Mouse (Mus musculus) heart, adult 2 months (tissue): ENCODE measurements around the gene Psmd1. TPM values are rescaled to one million over a fixed set of nuclear protein-coding genes. Genes with fewer than 3 reads are reported as not detected.

Source experiments
- DNase-seq, 2 experiments: peaks; one replicate each; pipeline ENCODE4 v3.0.0; 2021
- H3K27ac ChIP-seq: fragments of 200-600 bp; 2 replicates; pipeline ENCODE4 v1.8.1; 2022
- H3K27me3 ChIP-seq: fragments of 200-500 bp; 2 replicates; pipeline ENCODE4 v1.6.1; 2012; ENCODE audit warnings: mild to moderate bottlenecking, low read length, inconsistent platforms, mixed read lengths; ENCODE audit not compliant: control insufficient read depth, insufficient read depth
- H3K36me3 ChIP-seq: fragments of 200-500 bp; 2 replicates; pipeline ENCODE4 v1.6.1; 2012; ENCODE audit warnings: low read length, inconsistent platforms; ENCODE audit not compliant: control insufficient read depth, insufficient read depth
- H3K4me1 ChIP-seq: fragments of 200-500 bp; 2 replicates; pipeline ENCODE4 v1.6.1; 2011; ENCODE audit warnings: low read length; ENCODE audit not compliant: control insufficient read depth, insufficient read depth
- H3K4me3 ChIP-seq: fragments of 200-600 bp; 2 replicates; pipeline ENCODE4 v1.8.1; 2022
- H3K79me2 ChIP-seq: fragments of 200-500 bp; replicated peaks from 2 replicates; pipeline ENCODE4 v1.6.1; 2012; ENCODE audit warnings: mild to moderate bottlenecking, inconsistent platforms, low read length, moderate library complexity, mixed read lengths; ENCODE audit not compliant: control insufficient read depth, insufficient read depth
- H3K9ac ChIP-seq: fragments of 200-500 bp; 2 replicates; pipeline ENCODE4 v1.6.1; 2012; ENCODE audit warnings: low read depth, mild to moderate bottlenecking, control low read depth, inconsistent platforms, low read length, mixed read lengths
- CTCF ChIP-seq: fragments of 200-600 bp; IDR thresholded peaks from 2 replicates; pipeline ENCODE4 v1.8.1; 2022; ENCODE audit warnings: antibody characterized with exemption, mild to moderate bottlenecking, moderate library complexity
- EP300 ChIP-seq: fragments of 200-500 bp; IDR thresholded peaks from 2 replicates; pipeline ENCODE4 v1.6.1; 2011; ENCODE audit warnings: low read depth, low read length, control low read depth; ENCODE audit not compliant: insufficient read depth
- POLR2A ChIP-seq: fragments of 200-500 bp; IDR thresholded peaks from 2 replicates; pipeline ENCODE4 v1.6.1; 2011; ENCODE audit warnings: mild to moderate bottlenecking, low read depth, low read length, control low read depth; ENCODE audit not compliant: insufficient read depth
- WGBS: fragments of 180-500 bp; shearing (Covaris S2); methylation state at CpG from one replicate; pipeline ENCODE4 v1.1.7; 2018; 5-methylcytosine and 5-hydroxymethylcytosine counted together
- intact Hi-C: fragments of 180-260 bp; cut with DNase I; formaldehyde crosslinking; loops from one replicate; pipeline ENCODE4 v1.15.1; 2025
- polyA plus RNA-seq: library from polyadenylated mRNA; depleted of rRNA; stranded (reverse); fragments of >200 nt; gene quantifications from 2 replicates; pipeline ENCODE4 v1.2.3, GENCODE M21; 2012
- total RNA-seq, 2 experiments: library from RNA; stranded (reverse); gene quantifications; 2 replicates each; pipeline ENCODE4 v1.2.3; 2021

The Psmd1 gene
- total and polyA plus RNA-seq, 3 experiments: 65.0 to 104 (median 91.6) TPM

- H3K79me2 ChIP-seq: no peaks in the 10 kb centered on the region
- peak; percentile 30 to 42 for DNase-seq
- H3K27me3 ChIP-seq: peaks cover 11% of the 10 kb centered on the region
- H3K4me3 ChIP-seq: peak within 1 kb of the TSS; percentile 60
- no peaks in the 10 kb centered on the region for H3K4me1 ChIP-seq
- no peak for TF ChIP-seq CTCF
- no peak for TF ChIP-seq POLR2A
- no peak for TF ChIP-seq EP300
- H3K27ac ChIP-seq: no peak within 1 kb of the TSS
- 1% methylated on average over 97 of the region's 110 CpGs for WGBS
- H3K36me3 ChIP-seq: no peaks in the 10 kb centered on the region
- intact Hi-C loops: no loop called here
- peak within 1 kb of the TSS; percentile 32; the same call in 1 of the 2 replicates for H3K9ac ChIP-seq
Measured at GRCm38 (mm10) chr1:86045848-86046805, 18.1 kb upstream of the Psmd1 start, which contains the start of gene 2810459M11Rik. TSS of gene 2810459M11Rik (plus strand) at chr1:86045863.

GRCm38 (mm10) chr1:86046833-86047563, 17.2 kb upstream of the Psmd1 start:
- WGBS: 34% methylated on average over 24 of the region's 24 CpGs
- intact Hi-C loops: no loop called here
- no peak for DNase-seq
- no peak overlapping the region for H3K9ac ChIP-seq
- peaks cover 11% of the 10 kb centered on the region for H3K27me3 ChIP-seq
- H3K79me2 ChIP-seq: no peaks in the 10 kb centered on the region
- TF ChIP-seq CTCF (no peak), POLR2A (no peak), EP300 (no peak)
- no peak overlapping the region for H3K27ac ChIP-seq
- no peaks in the 10 kb centered on the region for H3K36me3 ChIP-seq
- H3K4me3 ChIP-seq: no peak overlapping the region
- no peaks in the 10 kb centered on the region for H3K4me1 ChIP-seq

GRCm38 (mm10) chr1:86048231-86048630, 16.0 kb upstream of the Psmd1 start:
- DNase-seq: no peak
- WGBS: 75% methylated on average over 4 of the region's 4 CpGs
- intact Hi-C loops: no loop called here
- Histone ChIP-seq H3K27ac (no peak overlapping the region), H3K4me3 (no peak overlapping the region), H3K27me3 (peaks cover 11% of the 10 kb centered on the region), H3K4me1 (no peaks in the 10 kb centered on the region), H3K36me3 (no peaks in the 10 kb centered on the region), H3K9ac (no peak overlapping the region), H3K79me2 (no peaks in the 10 kb centered on the region)
- no peak for TF ChIP-seq CTCF
- TF ChIP-seq EP300: no peak
- TF ChIP-seq POLR2A: no peak

- 85% methylated on average over 3 of the region's 3 CpGs for WGBS
- TF ChIP-seq POLR2A (no peak), EP300 (no peak), CTCF (no peak)
- Histone ChIP-seq H3K4me3 (no peak overlapping the region), H3K79me2 (no peaks in the 10 kb centered on the region), H3K27ac (no peak overlapping the region), H3K9ac (no peak overlapping the region), H3K4me1 (no peaks in the 10 kb centered on the region), H3K36me3 (no peaks in the 10 kb centered on the region), H3K27me3 (peaks cover 11% of the 10 kb centered on the region)
- no peak for DNase-seq
- intact Hi-C loops: no loop called here
Measured at GRCm38 (mm10) chr1:86048744-86049143, 15.4 kb upstream of the Psmd1 start.

- DNase-seq: peak; percentile 74 to 77
- Histone ChIP-seq H3K27ac (no peak overlapping the region), H3K4me1 (no peaks in the 10 kb centered on the region), H3K27me3 (no peaks in the 10 kb centered on the region), H3K36me3 (no peaks in the 10 kb centered on the region), H3K9ac (no peak overlapping the region), H3K79me2 (no peaks in the 10 kb centered on the region), H3K4me3 (no peak overlapping the region)
- intact Hi-C loops: no loop called here
- WGBS: 47% methylated on average over 12 of the region's 12 CpGs
- TF ChIP-seq CTCF (no peak), EP300 (no peak), POLR2A (no peak)
Measured at GRCm38 (mm10) chr1:86053198-86053921, 10.8 kb upstream of the Psmd1 start.
